Mouse (Mus musculus) embryonic facial prominence, embryonic 12.5 days (tissue): ENCODE results near the gene Sult2a4. TPM values are rescaled to one million over a fixed set of nuclear protein-coding genes. Genes with fewer than 3 reads are reported as not detected.
"Not testable (repeated sequence)": the region's sequence is repeated elsewhere in the genome, so short reads cannot be mapped to it uniquely, and the experiment has no call there.

Experiments used
- ATAC-seq: fragments of 200-750 bp; cut with Nextera tagmentation; 2 replicates; pipeline ENCODE4 v1.8.0; 2017; ENCODE audit not compliant: insufficient number of reproducible peaks, insufficient read depth, low FRiP score, low TSS enrichment
- H3K27ac ChIP-seq: fragments of 300-500 bp; sonication (generic); 2 replicates; pipeline ENCODE4 v1.5.1; 2016; ENCODE audit warnings: mild to moderate bottlenecking
- H3K27me3 ChIP-seq: fragments of 300-500 bp; sonication (generic); 2 replicates; pipeline ENCODE4 v1.6.1; 2016; ENCODE audit warnings: mild to moderate bottlenecking, moderate library complexity
- H3K36me3 ChIP-seq: fragments of 300-500 bp; sonication (generic); 2 replicates; pipeline ENCODE4 v1.6.1; 2016; ENCODE audit warnings: mild to moderate bottlenecking
- H3K4me1 ChIP-seq: fragments of 300-500 bp; sonication (generic); 2 replicates; pipeline ENCODE4 v1.6.1; 2016
- H3K4me2 ChIP-seq: fragments of 300-500 bp; sonication (generic); replicated peaks from 2 replicates; pipeline ENCODE4 v1.6.1; 2016; ENCODE audit warnings: mild to moderate bottlenecking, moderate library complexity
- H3K4me3 ChIP-seq: fragments of 300-500 bp; sonication (generic); 2 replicates; pipeline ENCODE4 v1.5.1; 2016; ENCODE audit warnings: mild to moderate bottlenecking
- H3K9ac ChIP-seq: fragments of 300-500 bp; sonication (generic); 2 replicates; pipeline ENCODE4 v1.6.1; 2016; ENCODE audit warnings: mild to moderate bottlenecking, moderate library complexity
- H3K9me3 ChIP-seq: fragments of 300-500 bp; sonication (generic); 2 replicates; pipeline ENCODE4 v1.6.1; 2016; ENCODE audit warnings: mild to moderate bottlenecking, moderate library complexity
- WGBS: fragments of 180-500 bp; shearing (Covaris S2); methylation state at CpG from one replicate; pipeline ENCODE4 v1.1.7; 2016; 5-methylcytosine and 5-hydroxymethylcytosine counted together
- polyA plus RNA-seq: library from polyadenylated mRNA; unstranded; fragments of >200 nt; fragmentation: Nextera tagmentation; extraction: Ambion mirVana; gene quantifications from 2 replicates; pipeline ENCODE4 v1.2.1, GENCODE M21; 2016

The Sult2a4 gene
- not detected in 2 replicates for polyA plus RNA-seq

GRCm38 (mm10) chr7:13989507-13989906 is at the start of gene Sult2a4:
Gene Sult2a4 (minus strand): TSS chr7:13989607.
- H3K36me3 ChIP-seq, H3K27ac ChIP-seq, H3K4me2 ChIP-seq, H3K4me3 ChIP-seq, ATAC-seq, H3K27me3 ChIP-seq, H3K9ac ChIP-seq, H3K4me1 ChIP-seq, H3K9me3 ChIP-seq: not testable (repeated sequence)
- WGBS, result 94% methylated on average over 6 of the region's 6 CpGs

GRCm38 (mm10) chr7:14030831-14031230 is 41.4 kb upstream of the Sult2a4 start:
- not testable (repeated sequence) for H3K27me3 ChIP-seq, H3K4me1 ChIP-seq, ATAC-seq, H3K36me3 ChIP-seq, H3K9me3 ChIP-seq, H3K9ac ChIP-seq, H3K4me3 ChIP-seq, H3K27ac ChIP-seq, H3K4me2 ChIP-seq

GRCm38 (mm10) chr7:14013083-14013482 is 23.7 kb upstream of the Sult2a4 start:
- Histone ChIP-seq H3K27me3 (no peaks in the 10 kb centered on the region), H3K36me3 (no peaks in the 10 kb centered on the region), H3K27ac (no peak overlapping the region), H3K9me3 (0 out of 2 replicates have a peak, but pooled peaks cover 12% of the 10 kb centered on the region), H3K9ac (no peak overlapping the region), H3K4me3 (no peak overlapping the region), H3K4me2 (no peak overlapping the region), H3K4me1 (no peaks in the 10 kb centered on the region)
- no peak for ATAC-seq
- 83% methylated on average over 8 of the region's 8 CpGs for WGBS

GRCm38 (mm10) chr7:14010686-14011085 is 21.3 kb upstream of the Sult2a4 start:
- not testable (repeated sequence) for H3K4me1 ChIP-seq, H3K4me3 ChIP-seq, H3K4me2 ChIP-seq, ATAC-seq, H3K27ac ChIP-seq, H3K9ac ChIP-seq, H3K27me3 ChIP-seq, H3K36me3 ChIP-seq
- H3K9me3 ChIP-seq, result 0 out of 2 replicates have a peak, but pooled peaks cover 12% of the 10 kb centered on the region

Other genes starting within 250 kb of the Sult2a4 start
- not detected in 2 replicates for gene Sult2a1, start 152.2 kb downstream of the Sult2a4 start, polyA plus RNA-seq
- gene Sult2a3, start 133.4 kb upstream of the Sult2a4 start, polyA plus RNA-seq, result not detected in 2 replicates